Mouse (Mus musculus): ENCODE results near the gene Klhl21. TPM values are rescaled to one million over a fixed set of nuclear protein-coding genes. Genes with fewer than 3 reads are reported as not detected.

Klhl21 gene
- total RNA-seq, 1 experiment = 19.7 TPM

- Histone ChIP-seq H3K9me3 (ENCODE audit: control insufficient read depth, insufficient read depth, low read depth, low read length) (no peaks in the 10 kb centered on the region), H3K27ac (ENCODE audit: insufficient read depth, low read depth, low read length, poor library complexity, severe bottlenecking) (peak within 1 kb of the TSS; percentile 71), H3K4me1 (ENCODE audit: control insufficient read depth in 2 of 2, insufficient read depth in 2 of 2, low read length in 2 of 2, poor library complexity in 1 of 2) (peaks cover 0 to 14% of the 10 kb centered on the region in 2 experiments; a peak in 2 of 4 replicates), H3K4me3 (ENCODE audit: insufficient read depth in 1 of 2, low read depth in 1 of 2, low read length in 2 of 2, poor library complexity in 1 of 2, severe bottlenecking in 1 of 2) (peak within 1 kb of the TSS; percentile 99 to 100), H3K36me3 (ENCODE audit: control insufficient read depth, insufficient read depth, low read length, poor library complexity, severe bottlenecking) (peaks cover 19% of the 10 kb centered on the region), H3K9ac (ENCODE audit: insufficient read depth, low read depth, low read length, poor library complexity, severe bottlenecking) (peak within 1 kb of the TSS; percentile 97)
- in situ Hi-C loops (cut with MboI; ENCODE audit: low sequenced_read_pairs in 2 of 2, unreplicated experiment in 2 of 2) = no loop called here
- peak; percentile 97 for DNase-seq (ENCODE audit: low read depth, low spot score)
- no peak for TF ChIP-seq ZNF384 (IDR thresholded peaks at IDR 0.05; ENCODE audit: low read depth, low read length)
- TF ChIP-seq HCFC1 (IDR thresholded peaks at IDR 0.05; ENCODE audit: borderline replicate concordance, insufficient read depth, low read length) = peak; percentile 99
Observed at GRCm38 (mm10) chr4:151996173-151996950, 12.2 kb upstream of the Klhl21 start, which contains the start of gene Phf13. Gene Phf13, minus strand, starts transcription at chr4:151996258.

GRCm38 (mm10) chr4:151996951-151997222 lies 11.7 kb upstream of the Klhl21 start:
- peak overlapping the region; percentile 76 to 79 for H3K4me3 ChIP-seq (ENCODE audit: insufficient read depth in 1 of 2, low read depth in 1 of 2, low read length in 2 of 2, poor library complexity in 1 of 2, severe bottlenecking in 1 of 2)
- TF ChIP-seq CHD2 (IDR thresholded peaks at IDR 0.05; ENCODE audit: low read depth, low read length) (no peak), ZNF384 (IDR thresholded peaks at IDR 0.05; ENCODE audit: low read depth, low read length) (no peak), HCFC1 (IDR thresholded peaks at IDR 0.05; ENCODE audit: borderline replicate concordance, insufficient read depth, low read length) (no peak), MAFK (IDR thresholded peaks at IDR 0.05; ENCODE audit: insufficient read depth, low read depth, low read length) (no peak), ZC3H11A (IDR thresholded peaks at IDR 0.05; ENCODE audit: borderline replicate concordance, low read depth, low read length) (no peak)
- peaks cover 0 to 11% of the 10 kb centered on the region in 2 experiments; a peak in 2 of 4 replicates for H3K4me1 ChIP-seq (ENCODE audit: control insufficient read depth in 2 of 2, insufficient read depth in 2 of 2, low read length in 2 of 2, poor library complexity in 1 of 2)
- peaks cover 14% of the 10 kb centered on the region for H3K36me3 ChIP-seq (ENCODE audit: control insufficient read depth, insufficient read depth, low read length, poor library complexity, severe bottlenecking)
- peak overlapping the region; percentile 82 for H3K9ac ChIP-seq (ENCODE audit: insufficient read depth, low read depth, low read length, poor library complexity, severe bottlenecking)
- DNase-seq (ENCODE audit: low read depth, low spot score) = no peak
- in situ Hi-C loops (cut with MboI; ENCODE audit: low sequenced_read_pairs in 2 of 2, unreplicated experiment in 2 of 2) = no loop called here
- H3K9me3 ChIP-seq (ENCODE audit: control insufficient read depth, insufficient read depth, low read depth, low read length) = no peaks in the 10 kb centered on the region
- no peak overlapping the region; the same call in 1 of the 2 replicates for H3K27ac ChIP-seq (ENCODE audit: insufficient read depth, low read depth, low read length, poor library complexity, severe bottlenecking)

- Histone ChIP-seq H3K27ac (ENCODE audit: insufficient read depth, low read depth, low read length, poor library complexity, severe bottlenecking) (no peak overlapping the region), H3K9ac (ENCODE audit: insufficient read depth, low read depth, low read length, poor library complexity, severe bottlenecking) (no peak overlapping the region), H3K4me3 (ENCODE audit: insufficient read depth in 1 of 2, low read depth in 1 of 2, low read length in 2 of 2, poor library complexity in 1 of 2, severe bottlenecking in 1 of 2) (no peak overlapping the region), H3K4me1 (ENCODE audit: control insufficient read depth in 2 of 2, insufficient read depth in 2 of 2, low read length in 2 of 2, poor library complexity in 1 of 2) (peaks cover 0 to 11% of the 10 kb centered on the region in 2 experiments; a peak in 2 of 4 replicates), H3K9me3 (ENCODE audit: control insufficient read depth, insufficient read depth, low read depth, low read length) (no peaks in the 10 kb centered on the region), H3K36me3 (ENCODE audit: control insufficient read depth, insufficient read depth, low read length, poor library complexity, severe bottlenecking) (peaks cover 6% of the 10 kb centered on the region; the same call in 1 of the 2 replicates)
- TF ChIP-seq HCFC1 (IDR thresholded peaks at IDR 0.05; ENCODE audit: borderline replicate concordance, insufficient read depth, low read length) (no peak), ZC3H11A (IDR thresholded peaks at IDR 0.05; ENCODE audit: borderline replicate concordance, low read depth, low read length) (no peak), CHD2 (IDR thresholded peaks at IDR 0.05; ENCODE audit: low read depth, low read length) (no peak), MAFK (IDR thresholded peaks at IDR 0.05; ENCODE audit: insufficient read depth, low read depth, low read length) (no peak), ZNF384 (IDR thresholded peaks at IDR 0.05; ENCODE audit: low read depth, low read length) (no peak)
- in situ Hi-C loops (cut with MboI; ENCODE audit: low sequenced_read_pairs in 2 of 2, unreplicated experiment in 2 of 2) = no loop called here
- no peak for DNase-seq (ENCODE audit: low read depth, low spot score)
Observed at GRCm38 (mm10) chr4:151997701-151998100, 10.9 kb upstream of the Klhl21 start.

GRCm38 (mm10) chr4:151999481-151999880 lies 9.1 kb upstream of the Klhl21 start:
- H3K9ac ChIP-seq (ENCODE audit: insufficient read depth, low read depth, low read length, poor library complexity, severe bottlenecking) = no peak overlapping the region
- H3K9me3 ChIP-seq (ENCODE audit: control insufficient read depth, insufficient read depth, low read depth, low read length) = no peaks in the 10 kb centered on the region
- H3K27ac ChIP-seq (ENCODE audit: insufficient read depth, low read depth, low read length, poor library complexity, severe bottlenecking) = no peak overlapping the region
- H3K4me3 ChIP-seq (ENCODE audit: insufficient read depth in 1 of 2, low read depth in 1 of 2, low read length in 2 of 2, poor library complexity in 1 of 2, severe bottlenecking in 1 of 2) = no peak overlapping the region
- H3K36me3 ChIP-seq (ENCODE audit: control insufficient read depth, insufficient read depth, low read length, poor library complexity, severe bottlenecking) = no peaks in the 10 kb centered on the region
- no peak for DNase-seq (ENCODE audit: low read depth, low spot score)
- TF ChIP-seq ZC3H11A (IDR thresholded peaks at IDR 0.05; ENCODE audit: borderline replicate concordance, low read depth, low read length) (no peak), HCFC1 (IDR thresholded peaks at IDR 0.05; ENCODE audit: borderline replicate concordance, insufficient read depth, low read length) (no peak), MAFK (IDR thresholded peaks at IDR 0.05; ENCODE audit: insufficient read depth, low read depth, low read length) (no peak), ZNF384 (IDR thresholded peaks at IDR 0.05; ENCODE audit: low read depth, low read length) (no peak), CHD2 (IDR thresholded peaks at IDR 0.05; ENCODE audit: low read depth, low read length) (no peak)
- in situ Hi-C loops (cut with MboI; ENCODE audit: low sequenced_read_pairs in 2 of 2, unreplicated experiment in 2 of 2) = no loop called here
- H3K4me1 ChIP-seq (ENCODE audit: control insufficient read depth in 2 of 2, insufficient read depth in 2 of 2, low read length in 2 of 2, poor library complexity in 1 of 2) = peaks cover 0 to 11% of the 10 kb centered on the region in 2 experiments; a peak in 2 of 4 replicates
